ENCODE assay signal across 10 mouse cellular contexts in the genomic region with DNA sequence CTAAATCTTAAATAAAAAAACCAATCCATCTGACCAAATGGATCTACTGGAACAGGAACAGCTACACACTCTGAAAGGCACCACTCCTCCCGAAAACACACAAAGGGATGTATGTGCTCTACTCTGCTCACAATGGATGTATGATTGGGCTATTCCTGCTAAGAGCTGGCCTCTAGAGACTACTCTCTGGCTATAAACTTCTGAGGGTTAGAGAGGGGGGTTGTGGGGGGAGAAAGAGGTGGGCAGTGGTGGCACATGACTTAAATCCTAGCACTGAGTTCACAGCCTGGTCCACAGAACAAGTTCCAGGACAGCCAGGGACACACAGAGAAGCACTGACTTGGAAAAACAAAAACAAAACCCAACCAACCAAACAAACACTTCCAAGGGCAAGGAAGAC. TPM values are rescaled to one million over a fixed set of nuclear protein-coding genes. Genes with fewer than 3 reads are reported as not detected.
DNase-seq lines count a peak whose midpoint lies in the region; ATAC-seq and TF ChIP-seq lines count a peak whose summit lies in the region.
"Had no signal": no experiment of that assay in that cellular context is flagged by ENCODE, and none has a peak within 500 bp of the region (broad histone marks: within the 10 kb centered on the region; RNA-seq: fewer than 3 reads in every experiment).

No protein-coding gene starts in this region.

- no peak overlapping the region for H3K27ac ChIP-seq in midbrain, embryonic 10.5 days (replicated peaks)
- no peak overlapping the region for H3K27ac ChIP-seq in midbrain, embryonic 11.5 days (ENCODE audit: low read depth, low read length)
- H3K27ac ChIP-seq in liver, embryonic 11.5 days (ENCODE audit: low read depth, low read length) = no peak overlapping the region
- H3K27ac ChIP-seq in stomach, postnatal 0 days (replicated peaks) = no peak overlapping the region

- no peak overlapping the region for H3K9ac ChIP-seq in midbrain, embryonic 11.5 days (ENCODE audit: low read length)
- no peak overlapping the region for H3K9ac ChIP-seq in liver, embryonic 11.5 days (ENCODE audit: low read depth, low read length)
- H3K9ac ChIP-seq in stomach, postnatal 0 days (ENCODE audit: low read length) = no peak overlapping the region

- no peak for ATAC-seq in midbrain, embryonic 11.5 days (ENCODE audit: low FRiP score)
- no peak for ATAC-seq in liver, embryonic 11.5 days (replicated peaks; ENCODE audit: low FRiP score)
- ATAC-seq in stomach, postnatal 0 days (ENCODE audit: low FRiP score, low TSS enrichment) = no peak

- DNase-seq in heart, adult 11 months = peak; percentile 76
- DNase-seq in heart, postnatal 10 days = no peak
- DNase-seq in midbrain, embryonic 10.5 days (ENCODE audit: low spot score) = no peak
- DNase-seq in midbrain, embryonic 11.5 days (ENCODE audit: low spot score, missing footprints) = no peak
- no peak for DNase-seq in liver, embryonic 11.5 days (ENCODE audit: low spot score)
- no peak for DNase-seq in stomach, postnatal 0 days (ENCODE audit: low spot score)
- no peak for DNase-seq in cerebellum, postnatal 4 days (ENCODE audit: low spot score in 2 of 2)
- no peak for DNase-seq in ovary, postnatal 10 days (ENCODE audit: low spot score)
- DNase-seq: B cell, adult 2 months; embryo, embryonic 11 days had no signal

- no peak for TF ChIP-seq CTCF in stomach, postnatal 0 days (IDR thresholded peaks at IDR 0.05; ENCODE audit: low read depth)

- peaks cover 16% of the 10 kb centered on the region for H3K4me1 ChIP-seq in midbrain, embryonic 10.5 days
- peaks cover 3% of the 10 kb centered on the region; the same call in 1 of the 2 replicates for H3K4me1 ChIP-seq in midbrain, embryonic 11.5 days (ENCODE audit: control insufficient read depth, insufficient read depth, low read length)
- H3K4me1 ChIP-seq in liver, embryonic 11.5 days (replicated peaks; ENCODE audit: control insufficient read depth, insufficient read depth, low read length) = no peaks in the 10 kb centered on the region; the same call in 1 of the 2 replicates
- no peaks in the 10 kb centered on the region for H3K4me1 ChIP-seq in stomach, postnatal 0 days (replicated peaks; ENCODE audit: control insufficient read depth, insufficient read depth)

- no peak for TF ChIP-seq EP300 in stomach, postnatal 0 days (optimal IDR thresholded peaks at IDR 0.05)

- intact Hi-C loops in heart, postnatal 10 days (cut with DNase I) = loop anchor here (2.0 kb wide), 2 partner anchors 24 to 56 kb away; a partner anchor contains a TSS

- peak overlapping the region; percentile 80 for H3K4me3 ChIP-seq in midbrain, embryonic 10.5 days
- H3K4me3 ChIP-seq in midbrain, embryonic 11.5 days (ENCODE audit: low read depth, low read length) = no peak overlapping the region; the same call in 1 of the 2 replicates
- H3K4me3 ChIP-seq in liver, embryonic 11.5 days (ENCODE audit: low read depth, low read length) = peak overlapping the region; percentile 1; the same call in 1 of the 2 replicates
- H3K4me3 ChIP-seq in stomach, postnatal 0 days (ENCODE audit: low read depth, low read length) = no peak overlapping the region

- H3K9me3 ChIP-seq in midbrain, embryonic 10.5 days (replicated peaks) = no peaks in the 10 kb centered on the region
- no peaks in the 10 kb centered on the region for H3K9me3 ChIP-seq in midbrain, embryonic 11.5 days (ENCODE audit: control insufficient read depth, low read length)
- H3K9me3 ChIP-seq in liver, embryonic 11.5 days (ENCODE audit: control insufficient read depth, low read length) = no peaks in the 10 kb centered on the region
- H3K9me3 ChIP-seq in stomach, postnatal 0 days (ENCODE audit: control insufficient read depth, low read length) = no peaks in the 10 kb centered on the region

- H3K4me2 ChIP-seq in midbrain, embryonic 11.5 days = no peak overlapping the region
- H3K4me2 ChIP-seq in liver, embryonic 11.5 days = peak overlapping the region; percentile 83
- peak overlapping the region; percentile 83 for H3K4me2 ChIP-seq in stomach, postnatal 0 days (replicated peaks; ENCODE audit: low read depth)

- H3K27me3 ChIP-seq in midbrain, embryonic 10.5 days (ENCODE audit: low read depth, poor library complexity, severe bottlenecking) = no peaks in the 10 kb centered on the region
- no peaks in the 10 kb centered on the region for H3K27me3 ChIP-seq in midbrain, embryonic 11.5 days (ENCODE audit: control insufficient read depth, insufficient read depth, low read length)
- H3K27me3 ChIP-seq in liver, embryonic 11.5 days (replicated peaks; ENCODE audit: control insufficient read depth, insufficient read depth, low read length) = no peaks in the 10 kb centered on the region
- H3K27me3 ChIP-seq in stomach, postnatal 0 days (ENCODE audit: control insufficient read depth, insufficient read depth, low read length) = no peaks in the 10 kb centered on the region; the same call in 1 of the 2 replicates

- WGBS in midbrain, embryonic 10.5 days = 89% methylated on average over 1 of the region's 1 CpGs
- WGBS in midbrain, embryonic 11.5 days = 97% methylated on average over 1 of the region's 1 CpGs
- WGBS in liver, embryonic 11.5 days = 89% methylated on average over 1 of the region's 1 CpGs
- WGBS in stomach, postnatal 0 days = 81% methylated on average over 1 of the region's 1 CpGs

- H3K36me3 ChIP-seq in midbrain, embryonic 10.5 days = peaks cover 53% of the 10 kb centered on the region
- H3K36me3 ChIP-seq in midbrain, embryonic 11.5 days (ENCODE audit: control insufficient read depth, insufficient read depth, low read length) = peaks cover 10% of the 10 kb centered on the region; the same call in 1 of the 2 replicates
- peaks cover 7% of the 10 kb centered on the region for H3K36me3 ChIP-seq in liver, embryonic 11.5 days (ENCODE audit: control insufficient read depth, insufficient read depth, low read length)
- peaks cover 10% of the 10 kb centered on the region for H3K36me3 ChIP-seq in stomach, postnatal 0 days (ENCODE audit: control insufficient read depth, insufficient read depth, low read length)

RNA-seq across cellular contexts. Expression of a gene that starts 2.1 kb away (rescaled TPM):
- 100 to 1,000 TPM; 246 to 281 TPM for total RNA-seq in heart, postnatal 10 days (2021)
- 143 and 159 TPM in 2 replicates for polyA plus RNA-seq in midbrain, embryonic 10.5 days (2016; fragmentation: Nextera tagmentation; extraction: Ambion mirVana)
- 142 and 147 TPM in 2 replicates for polyA plus RNA-seq in midbrain, embryonic 11.5 days (2014; fragmentation: Nextera tagmentation; extraction: Ambion mirVana)
- polyA plus RNA-seq in liver, embryonic 11.5 days (2014; fragmentation: Nextera tagmentation; extraction: Ambion mirVana) = 160 and 164 TPM in 2 replicates
- polyA plus RNA-seq in stomach, postnatal 0 days (2015; fragmentation: Nextera tagmentation; extraction: Ambion mirVana) = 183 and 184 TPM in 2 replicates

RNA-seq across cellular contexts. Expression of a gene that starts 56.1 kb away (rescaled TPM):
- total RNA-seq in heart, postnatal 10 days (2021) = 10 to 100 TPM; 59.8 to 63.1 TPM
- 22.9 and 25.3 TPM in 2 replicates for polyA plus RNA-seq in midbrain, embryonic 10.5 days (2016; fragmentation: Nextera tagmentation; extraction: Ambion mirVana)
- 19.5 and 21.4 TPM in 2 replicates for polyA plus RNA-seq in midbrain, embryonic 11.5 days (2014; fragmentation: Nextera tagmentation; extraction: Ambion mirVana)
- 43.0 and 45.5 TPM in 2 replicates for polyA plus RNA-seq in liver, embryonic 11.5 days (2014; fragmentation: Nextera tagmentation; extraction: Ambion mirVana)
- 47.2 and 47.9 TPM in 2 replicates for polyA plus RNA-seq in stomach, postnatal 0 days (2015; fragmentation: Nextera tagmentation; extraction: Ambion mirVana)

Comparison
In these comparisons a context has a peak if more than half of its experiments do, and no peak if none do; other contexts are left out.
1. H3K4me3 ChIP-seq: peak in midbrain, embryonic 10.5 days (single experiment) and liver, embryonic 11.5 days (single experiment); none in midbrain, embryonic 11.5 days (single experiment) and stomach, postnatal 0 days (single experiment).